Mouse (Mus musculus): ENCODE results near the gene Vmn1r227. TPM values are rescaled to one million over a fixed set of nuclear protein-coding genes. Genes with fewer than 3 reads are reported as not detected.

Vmn1r227 gene
- not detected in 2 replicates for total RNA-seq (2017)

GRCm38 (mm10) chr17:20729543-20729942, at the start of gene Vmn1r227:
Gene Vmn1r227 (plus strand): TSS chr17:20729843.
- ATAC-seq (replicated peaks in 1 of 2; ENCODE audit: insufficient read depth in 1 of 2, low FRiP score in 2 of 2, low TSS enrichment in 1 of 2, low read depth in 1 of 2, poor library complexity in 2 of 2, severe bottlenecking in 2 of 2), result no peak

- no peak for ATAC-seq (replicated peaks in 1 of 2; ENCODE audit: insufficient read depth in 1 of 2, low FRiP score in 2 of 2, low TSS enrichment in 1 of 2, low read depth in 1 of 2, poor library complexity in 2 of 2, severe bottlenecking in 2 of 2)
These were observed 47.1 kb upstream of the Vmn1r227 start, which contains the start of gene Vmn1r226 for GRCm38 (mm10) chr17:20682543-20682942. Gene Vmn1r226 (plus strand): TSS chr17:20682843.

GRCm38 (mm10) chr17:20786057-20786456, 56.4 kb downstream of the Vmn1r227 start, which contains the start of gene Vmn1r228:
Gene Vmn1r228 (minus strand): TSS chr17:20786157.
- ATAC-seq (replicated peaks in 1 of 2; ENCODE audit: insufficient read depth in 1 of 2, low FRiP score in 2 of 2, low TSS enrichment in 1 of 2, low read depth in 1 of 2, poor library complexity in 2 of 2, severe bottlenecking in 2 of 2), result no peak

Other genes starting within 250 kb of the Vmn1r227 start
- gene Vmn2r108, start 248.5 kb upstream of the Vmn1r227 start, total RNA-seq (2017), result not detected in 2 replicates
- not detected in 2 replicates for gene Vmn1r225, start 231.7 kb upstream of the Vmn1r227 start, total RNA-seq (2017)
- not detected in 2 replicates for gene Vmn2r109, start 165.1 kb upstream of the Vmn1r227 start, total RNA-seq (2017)
- gene Vmn2r110, start 133.4 kb upstream of the Vmn1r227 start, total RNA-seq (2017), result not detected in 2 replicates
- gene Fpr-rs3, start 105.0 kb upstream of the Vmn1r227 start, total RNA-seq (2017), result not detected in 2 replicates
- not detected in 2 replicates for gene Vmn1r226, start 47.0 kb upstream of the Vmn1r227 start, total RNA-seq (2017)
- not detected in 2 replicates for gene Vmn1r228, start 56.3 kb downstream of the Vmn1r227 start, total RNA-seq (2017)
- not detected in 2 replicates for gene Vmn1r229, start 81.7 kb downstream of the Vmn1r227 start, total RNA-seq (2017)
- not detected in 2 replicates for gene Vmn1r230, start 110.6 kb downstream of the Vmn1r227 start, total RNA-seq (2017)
- gene Vmn1r231, start 175.2 kb downstream of the Vmn1r227 start, total RNA-seq (2017), result not detected in 2 replicates
- gene Vmn1r232, start 189.9 kb downstream of the Vmn1r227 start, total RNA-seq (2017), result not detected in 2 replicates
- gene Ppp2r1a, start 215.5 kb downstream of the Vmn1r227 start, total RNA-seq (2017), result 116 and 174 TPM in 2 replicates